Mouse (Mus musculus): ENCODE results near the gene Ncam2. TPM values are rescaled to one million over a fixed set of nuclear protein-coding genes. Genes with fewer than 3 reads are reported as not detected.

Gene Ncam2
- polyA plus RNA-seq, 1 experiment from 2014 or later, result 26.9 TPM

GRCm38 (mm10) chr16:81201471-81201870 is 974 bp downstream of the Ncam2 start:
- no peaks in the 10 kb centered on the region for H3K36me3 ChIP-seq (ENCODE audit: control insufficient read depth, insufficient read depth, low read length)
- H3K27me3 ChIP-seq (ENCODE audit: control insufficient read depth, insufficient read depth, low read depth, low read length), result no peaks in the 10 kb centered on the region
- WGBS, result 13% methylated on average over 5 of the region's 5 CpGs
- peak overlapping the region; percentile 63 for H3K4me3 ChIP-seq (ENCODE audit: low read depth, low read length)
- peaks cover 4% of the 10 kb centered on the region; the same call in 1 of the 2 replicates for H3K4me1 ChIP-seq (ENCODE audit: control insufficient read depth, insufficient read depth, low read length)
- H3K9ac ChIP-seq (ENCODE audit: low read depth, low read length), result peak overlapping the region; percentile 76
- H3K27ac ChIP-seq (ENCODE audit: low read length), result peak overlapping the region; percentile 86
- no peaks in the 10 kb centered on the region for H3K9me3 ChIP-seq (replicated peaks; ENCODE audit: control insufficient read depth, low read length, poor library complexity, severe bottlenecking)
- no peak for ATAC-seq
- peak overlapping the region; percentile 70 for H3K4me2 ChIP-seq (ENCODE audit: low read length)

- peak overlapping the region; percentile 87 for H3K27ac ChIP-seq (ENCODE audit: low read length)
- H3K4me3 ChIP-seq (ENCODE audit: low read depth, low read length), result peak overlapping the region; percentile 63
- WGBS, result 5% methylated on average over 4 of the region's 4 CpGs
- peak overlapping the region; percentile 76 for H3K9ac ChIP-seq (ENCODE audit: low read depth, low read length)
- H3K27me3 ChIP-seq (ENCODE audit: control insufficient read depth, insufficient read depth, low read depth, low read length), result no peaks in the 10 kb centered on the region
- H3K36me3 ChIP-seq (ENCODE audit: control insufficient read depth, insufficient read depth, low read length), result no peaks in the 10 kb centered on the region
- H3K4me2 ChIP-seq (ENCODE audit: low read length), result peak overlapping the region; percentile 70
- peaks cover 4% of the 10 kb centered on the region; the same call in 1 of the 2 replicates for H3K4me1 ChIP-seq (ENCODE audit: control insufficient read depth, insufficient read depth, low read length)
- no peaks in the 10 kb centered on the region for H3K9me3 ChIP-seq (replicated peaks; ENCODE audit: control insufficient read depth, low read length, poor library complexity, severe bottlenecking)
- ATAC-seq, result peak; percentile 64
These were observed 1.5 kb downstream of the Ncam2 start for GRCm38 (mm10) chr16:81201992-81202391.

DNA sequence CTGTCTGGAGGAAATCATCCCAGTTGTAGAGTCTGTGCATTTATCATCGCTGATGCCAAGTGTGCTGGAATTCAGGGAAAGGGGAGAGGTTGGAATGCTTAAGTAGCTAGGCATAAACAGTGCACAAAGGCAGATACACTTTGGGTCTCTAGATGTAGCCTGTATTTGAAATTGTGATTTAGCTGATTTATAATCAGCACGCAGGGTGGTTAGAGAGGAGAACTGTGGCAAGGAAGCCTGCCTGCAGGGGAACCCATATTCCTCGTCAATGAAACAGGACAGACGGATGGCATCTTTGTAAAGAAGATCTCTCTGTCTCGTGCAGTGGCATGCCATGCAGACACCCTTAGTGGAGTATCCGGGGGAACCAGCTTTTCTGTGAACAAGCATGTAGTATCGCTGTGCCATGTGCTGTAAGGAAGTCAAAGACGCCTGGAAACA is 2.2 kb downstream of the Ncam2 start:
- H3K9ac ChIP-seq (ENCODE audit: low read depth, low read length), result peak overlapping the region; percentile 75
- peaks cover 4% of the 10 kb centered on the region; the same call in 1 of the 2 replicates for H3K4me1 ChIP-seq (ENCODE audit: control insufficient read depth, insufficient read depth, low read length)
- no peaks in the 10 kb centered on the region for H3K36me3 ChIP-seq (ENCODE audit: control insufficient read depth, insufficient read depth, low read length)
- peak overlapping the region; percentile 87 for H3K27ac ChIP-seq (ENCODE audit: low read length)
- H3K4me3 ChIP-seq (ENCODE audit: low read depth, low read length), result peak overlapping the region; percentile 63
- no peaks in the 10 kb centered on the region for H3K9me3 ChIP-seq (replicated peaks; ENCODE audit: control insufficient read depth, low read length, poor library complexity, severe bottlenecking)
- ATAC-seq, result peak; percentile 34
- 20% methylated on average over 8 of the region's 8 CpGs for WGBS
- peak overlapping the region; percentile 55 for H3K4me2 ChIP-seq (ENCODE audit: low read length)
- no peaks in the 10 kb centered on the region for H3K27me3 ChIP-seq (ENCODE audit: control insufficient read depth, insufficient read depth, low read depth, low read length)

- peak overlapping the region; percentile 53 for H3K27ac ChIP-seq (ENCODE audit: low read length)
- peak overlapping the region; percentile 63 for H3K4me3 ChIP-seq (ENCODE audit: low read depth, low read length)
- 43% methylated on average over 12 of the region's 12 CpGs for WGBS
These were observed 4.0 kb downstream of the Ncam2 start for GRCm38 (mm10) chr16:81204405-81205034.

DNA sequence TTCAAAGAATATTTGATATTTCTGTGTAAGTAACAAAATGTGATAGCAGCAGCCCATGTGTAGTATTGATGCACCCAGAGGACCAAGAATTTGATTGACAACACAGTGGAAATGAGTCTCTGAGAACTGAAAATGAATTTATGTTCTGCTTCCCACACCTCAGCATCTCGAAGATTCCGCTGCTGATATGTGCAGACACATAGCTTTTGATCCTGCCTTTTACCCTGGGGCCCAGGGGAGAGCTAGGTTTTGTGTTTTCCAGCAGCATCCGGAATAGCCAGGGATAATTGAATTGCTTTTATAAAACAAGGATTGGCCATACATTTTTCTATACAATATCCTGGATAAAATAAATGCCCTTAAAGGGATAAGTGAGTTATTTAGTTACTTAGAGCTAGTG is 20.7 kb downstream of the Ncam2 start:
- peaks cover 13% of the 10 kb centered on the region for H3K4me1 ChIP-seq (ENCODE audit: control insufficient read depth, insufficient read depth, low read length)
- H3K4me2 ChIP-seq (ENCODE audit: low read length), result no peak overlapping the region
- H3K27ac ChIP-seq (ENCODE audit: low read length), result no peak overlapping the region
- no peaks in the 10 kb centered on the region for H3K27me3 ChIP-seq (ENCODE audit: control insufficient read depth, insufficient read depth, low read depth, low read length)
- no peak overlapping the region for H3K9ac ChIP-seq (ENCODE audit: low read depth, low read length)
- no peak overlapping the region for H3K4me3 ChIP-seq (ENCODE audit: low read depth, low read length)
- peak; percentile 29; the same call in 1 of the 2 replicates for ATAC-seq
- 26% methylated on average over 3 of the region's 3 CpGs for WGBS
- no peaks in the 10 kb centered on the region for H3K9me3 ChIP-seq (replicated peaks; ENCODE audit: control insufficient read depth, low read length, poor library complexity, severe bottlenecking)
- H3K36me3 ChIP-seq (ENCODE audit: control insufficient read depth, insufficient read depth, low read length), result no peaks in the 10 kb centered on the region

More at GRCm38 (mm10) chr16:81204405-81205034, 4.0 kb downstream of the Ncam2 start:
- ATAC-seq, result no peak
- H3K9ac ChIP-seq (ENCODE audit: low read depth, low read length), result peak overlapping the region; percentile 59
- H3K9me3 ChIP-seq (replicated peaks; ENCODE audit: control insufficient read depth, low read length, poor library complexity, severe bottlenecking), result no peaks in the 10 kb centered on the region
- no peaks in the 10 kb centered on the region for H3K27me3 ChIP-seq (ENCODE audit: control insufficient read depth, insufficient read depth, low read depth, low read length)
- H3K36me3 ChIP-seq (ENCODE audit: control insufficient read depth, insufficient read depth, low read length), result no peaks in the 10 kb centered on the region
- peak overlapping the region; percentile 54 for H3K4me2 ChIP-seq (ENCODE audit: low read length)
- H3K4me1 ChIP-seq (ENCODE audit: control insufficient read depth, insufficient read depth, low read length), result peaks cover 4% of the 10 kb centered on the region; the same call in 1 of the 2 replicates

DNA sequence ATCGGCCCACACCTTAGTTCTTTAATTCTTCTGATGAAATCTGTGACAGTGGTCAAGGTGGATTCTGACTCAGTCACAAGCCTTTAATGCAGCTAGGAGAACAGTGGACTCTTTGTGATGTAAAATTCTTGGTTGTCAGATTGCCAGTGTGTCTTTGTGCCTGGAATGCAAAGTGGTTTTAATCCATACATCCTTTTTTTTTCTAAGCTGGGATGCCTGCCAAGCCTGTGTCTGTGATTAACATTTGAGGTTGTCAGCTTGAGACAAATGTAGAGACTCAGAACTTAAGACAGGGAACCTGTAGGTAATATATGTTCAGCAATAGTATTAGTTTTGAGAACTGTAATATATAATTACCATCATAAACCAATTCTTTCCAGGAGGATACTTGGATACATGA is 23.3 kb downstream of the Ncam2 start:
- Histone ChIP-seq H3K27ac (ENCODE audit: low read length) (0 out of 2 replicates have a peak overlapping the region, but pooled peaks have one; percentile 38), H3K36me3 (ENCODE audit: control insufficient read depth, insufficient read depth, low read length) (no peaks in the 10 kb centered on the region), H3K9ac (ENCODE audit: low read depth, low read length) (no peak overlapping the region), H3K4me1 (ENCODE audit: control insufficient read depth, insufficient read depth, low read length) (peaks cover 13% of the 10 kb centered on the region), H3K9me3 (replicated peaks; ENCODE audit: control insufficient read depth, low read length, poor library complexity, severe bottlenecking) (no peaks in the 10 kb centered on the region), H3K27me3 (ENCODE audit: control insufficient read depth, insufficient read depth, low read depth, low read length) (no peaks in the 10 kb centered on the region), H3K4me2 (ENCODE audit: low read length) (no peak overlapping the region), H3K4me3 (ENCODE audit: low read depth, low read length) (no peak overlapping the region)
- WGBS, result 15% methylated on average over 1 of the region's 1 CpGs
- ATAC-seq, result peak; percentile 34; the same call in 1 of the 2 replicates

DNA sequence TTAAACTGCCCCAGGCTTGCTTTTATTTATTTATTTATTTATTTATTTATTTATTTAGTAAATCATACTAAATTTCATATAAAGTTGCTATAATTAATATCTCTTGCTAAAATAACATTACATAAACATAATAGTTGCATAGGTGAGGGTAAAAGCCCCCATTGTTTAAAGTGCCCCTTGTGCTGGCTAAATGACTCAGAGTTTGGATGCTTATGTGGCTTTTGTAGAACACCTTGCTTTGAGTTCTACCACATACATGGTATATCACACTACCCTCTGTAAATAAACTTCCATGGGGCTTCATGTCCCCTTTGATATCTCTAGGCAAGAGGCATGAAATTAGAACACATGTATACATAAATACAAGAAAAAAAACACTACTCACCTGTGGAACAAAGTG is 23.8 kb downstream of the Ncam2 start:
- Histone ChIP-seq H3K9me3 (replicated peaks; ENCODE audit: control insufficient read depth, low read length, poor library complexity, severe bottlenecking) (no peaks in the 10 kb centered on the region), H3K4me1 (ENCODE audit: control insufficient read depth, insufficient read depth, low read length) (peaks cover 13% of the 10 kb centered on the region), H3K4me2 (ENCODE audit: low read length) (no peak overlapping the region), H3K27me3 (ENCODE audit: control insufficient read depth, insufficient read depth, low read depth, low read length) (no peaks in the 10 kb centered on the region), H3K9ac (ENCODE audit: low read depth, low read length) (no peak overlapping the region), H3K4me3 (ENCODE audit: low read depth, low read length) (no peak overlapping the region), H3K27ac (ENCODE audit: low read length) (no peak overlapping the region), H3K36me3 (ENCODE audit: control insufficient read depth, insufficient read depth, low read length) (no peaks in the 10 kb centered on the region)
- no peak for ATAC-seq

GRCm38 (mm10) chr16:81254875-81255274 is 54.4 kb downstream of the Ncam2 start:
- Histone ChIP-seq H3K4me2 (ENCODE audit: low read length) (no peak overlapping the region), H3K9ac (ENCODE audit: low read depth, low read length) (no peak overlapping the region), H3K9me3 (replicated peaks; ENCODE audit: control insufficient read depth, low read length, poor library complexity, severe bottlenecking) (no peaks in the 10 kb centered on the region), H3K27me3 (ENCODE audit: control insufficient read depth, insufficient read depth, low read depth, low read length) (no peaks in the 10 kb centered on the region), H3K4me1 (ENCODE audit: control insufficient read depth, insufficient read depth, low read length) (no peaks in the 10 kb centered on the region), H3K27ac (ENCODE audit: low read length) (no peak overlapping the region), H3K4me3 (ENCODE audit: low read depth, low read length) (no peak overlapping the region), H3K36me3 (ENCODE audit: control insufficient read depth, insufficient read depth, low read length) (no peaks in the 10 kb centered on the region)
- ATAC-seq, result no peak

DNA sequence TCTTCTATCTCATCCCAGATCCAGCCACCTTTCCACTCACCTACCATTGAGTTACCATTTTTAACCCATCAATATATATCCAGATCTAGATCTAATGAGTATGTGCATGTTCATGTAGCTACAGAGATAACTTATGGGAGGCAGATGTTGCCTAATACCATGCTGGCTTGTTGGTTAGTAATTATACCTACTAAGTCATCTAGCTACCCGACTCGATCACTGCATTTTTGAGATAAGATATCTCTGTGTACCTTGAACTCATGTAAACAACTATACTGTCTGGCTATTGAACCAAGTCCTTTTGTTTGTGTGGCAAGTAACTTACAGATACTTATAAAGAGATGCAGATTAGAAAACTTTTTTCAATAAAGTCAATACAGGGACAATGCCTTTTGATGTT is 59.9 kb downstream of the Ncam2 start:
- no peaks in the 10 kb centered on the region for H3K36me3 ChIP-seq (ENCODE audit: control insufficient read depth, insufficient read depth, low read length)
- H3K27me3 ChIP-seq (ENCODE audit: control insufficient read depth, insufficient read depth, low read depth, low read length), result no peaks in the 10 kb centered on the region
- H3K9ac ChIP-seq (ENCODE audit: low read depth, low read length), result no peak overlapping the region
- no peak overlapping the region for H3K4me3 ChIP-seq (ENCODE audit: low read depth, low read length)
- ATAC-seq, result no peak
- H3K9me3 ChIP-seq (replicated peaks; ENCODE audit: control insufficient read depth, low read length, poor library complexity, severe bottlenecking), result no peaks in the 10 kb centered on the region
- H3K27ac ChIP-seq (ENCODE audit: low read length), result no peak overlapping the region
- WGBS, result 92% methylated on average over 2 of the region's 2 CpGs
- no peak overlapping the region for H3K4me2 ChIP-seq (ENCODE audit: low read length)
- H3K4me1 ChIP-seq (ENCODE audit: control insufficient read depth, insufficient read depth, low read length), result no peaks in the 10 kb centered on the region
